11 mouse cellular contexts compared by ENCODE assay signal in the genomic region with DNA sequence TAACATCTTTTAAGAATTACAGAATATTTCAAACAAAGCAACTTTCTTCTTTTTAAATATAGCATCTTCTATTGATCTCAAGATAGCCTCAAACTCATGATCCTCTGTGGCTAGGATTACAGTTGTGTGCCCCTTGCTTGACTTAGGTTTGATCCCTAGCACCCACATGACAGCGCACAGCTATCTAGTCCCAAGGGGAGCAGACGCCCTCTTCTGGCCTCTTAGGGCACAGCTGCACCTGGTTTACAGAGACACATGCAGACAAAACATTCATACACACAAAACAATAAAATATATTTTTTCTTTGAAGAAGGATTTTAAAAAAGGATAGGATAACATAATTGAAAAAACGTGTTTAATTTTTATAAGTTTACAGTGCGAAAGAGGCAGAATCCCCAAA. TPM values are rescaled to one million over a fixed set of nuclear protein-coding genes. Genes with fewer than 3 reads are reported as not detected.
DNase-seq lines count a peak whose midpoint lies in the region; ATAC-seq and TF ChIP-seq lines count a peak whose summit lies in the region.
"Had no signal": no experiment of that assay in that cellular context is flagged by ENCODE, and none has a peak within 500 bp of the region (broad histone marks: within the 10 kb centered on the region; RNA-seq: fewer than 3 reads in every experiment).

No protein-coding gene starts in this region.

- peak; percentile 27 for DNase-seq in adrenal gland, postnatal 14 days
- no peak for DNase-seq in adrenal gland, postnatal 10 days
- DNase-seq in liver, result peak; percentile 40
- no peak for DNase-seq in liver, embryonic 11.5 days (ENCODE audit: low spot score)
- peak; percentile 31 for DNase-seq in ES-E14 (ENCODE audit: low read depth, low spot score)
- peak; percentile 18 for DNase-seq in liver, embryonic 13.5 days
- DNase-seq in urinary bladder, postnatal 10 days (ENCODE audit: low spot score), result no peak
- DNase-seq in left cerebral cortex, postnatal 4 days, result no peak
- DNase-seq: cerebellum, adult 8-10 months; kidney, adult 8-10 months had no signal

- 50% methylated on average over 4 of the region's 4 CpGs for WGBS in liver, embryonic 11.5 days
- WGBS in liver, embryonic 13.5 days (ENCODE audit: insufficient replicate concordance), result 49% methylated on average over 4 of the region's 4 CpGs

- H3K27me3 ChIP-seq in liver, embryonic 11.5 days (replicated peaks; ENCODE audit: control insufficient read depth, insufficient read depth, low read length), result no peaks in the 10 kb centered on the region
- no peaks in the 10 kb centered on the region for H3K27me3 ChIP-seq in liver, embryonic 13.5 days
- H3K27me3 ChIP-seq: embryonic facial prominence, embryonic 15.5 days had no signal

- intact Hi-C loops in left cerebral cortex, postnatal 4 days (cut with DNase I), result no loop called here

- in situ Hi-C loops in ES-E14 (cut with MboI; ENCODE audit: low sequenced_read_pairs in 2 of 2, unreplicated experiment in 2 of 2), result no loop called here

- ATAC-seq in liver, embryonic 11.5 days (replicated peaks; ENCODE audit: low FRiP score), result no peak
- ATAC-seq in liver, embryonic 13.5 days (ENCODE audit: low read depth), result no peak

- H3K27ac ChIP-seq in liver, embryonic 11.5 days (ENCODE audit: low read depth, low read length), result no peak overlapping the region
- no peak overlapping the region for H3K27ac ChIP-seq in ES-E14 (ENCODE audit: insufficient read depth, low read depth, low read length, poor library complexity, severe bottlenecking)
- H3K27ac ChIP-seq in liver, embryonic 13.5 days, result no peak overlapping the region
- H3K27ac ChIP-seq: embryonic facial prominence, embryonic 15.5 days had no signal

- no peaks in the 10 kb centered on the region for H3K9me3 ChIP-seq in liver, embryonic 11.5 days (ENCODE audit: control insufficient read depth, low read length)
- H3K9me3 ChIP-seq in ES-E14 (ENCODE audit: control insufficient read depth, insufficient read depth, low read depth, low read length), result no peaks in the 10 kb centered on the region
- no peaks in the 10 kb centered on the region for H3K9me3 ChIP-seq in liver, embryonic 13.5 days (replicated peaks)
- H3K9me3 ChIP-seq: embryonic facial prominence, embryonic 15.5 days had no signal

- no peaks in the 10 kb centered on the region for H3K4me1 ChIP-seq in liver, embryonic 11.5 days (replicated peaks; ENCODE audit: control insufficient read depth, insufficient read depth, low read length)
- H3K4me1 ChIP-seq in ES-E14 (ENCODE audit: control insufficient read depth in 2 of 2, insufficient read depth in 2 of 2, low read length in 2 of 2, poor library complexity in 1 of 2), result no peaks in the 10 kb centered on the region
- no peaks in the 10 kb centered on the region for H3K4me1 ChIP-seq in liver, embryonic 13.5 days (replicated peaks)
- H3K4me1 ChIP-seq: embryonic facial prominence, embryonic 15.5 days had no signal

- H3K4me2 ChIP-seq in liver, embryonic 11.5 days, result no peak overlapping the region
- H3K4me2 ChIP-seq in liver, embryonic 13.5 days, result no peak overlapping the region
- H3K4me2 ChIP-seq: embryonic facial prominence, embryonic 15.5 days had no signal

- H3K9ac ChIP-seq in liver, embryonic 11.5 days (ENCODE audit: low read depth, low read length), result no peak overlapping the region
- no peak overlapping the region for H3K9ac ChIP-seq in ES-E14 (ENCODE audit: insufficient read depth, low read depth, low read length, poor library complexity, severe bottlenecking)
- H3K9ac ChIP-seq in liver, embryonic 13.5 days, result no peak overlapping the region
- H3K9ac ChIP-seq: embryonic facial prominence, embryonic 15.5 days had no signal

- H3K36me3 ChIP-seq in liver, embryonic 11.5 days (ENCODE audit: control insufficient read depth, insufficient read depth, low read length), result no peaks in the 10 kb centered on the region
- H3K36me3 ChIP-seq in ES-E14 (ENCODE audit: control insufficient read depth, insufficient read depth, low read length, poor library complexity, severe bottlenecking), result no peaks in the 10 kb centered on the region
- H3K36me3 ChIP-seq in liver, embryonic 13.5 days, result no peaks in the 10 kb centered on the region
- H3K36me3 ChIP-seq: embryonic facial prominence, embryonic 15.5 days had no signal

- H3K4me3 ChIP-seq in liver, embryonic 11.5 days (ENCODE audit: low read depth, low read length), result no peak overlapping the region
- H3K4me3 ChIP-seq in ES-E14 (ENCODE audit: insufficient read depth in 1 of 2, low read depth in 1 of 2, low read length in 2 of 2, poor library complexity in 1 of 2, severe bottlenecking in 1 of 2), result no peak overlapping the region
- no peak overlapping the region for H3K4me3 ChIP-seq in liver, embryonic 13.5 days (replicated peaks)
- H3K4me3 ChIP-seq: embryonic facial prominence, embryonic 15.5 days had no signal

TF ChIP-seq in ES-E14, 5 proteins besides CTCF, POLR2A, EP300 and RAD21:
- TF ChIP-seq HCFC1 (IDR thresholded peaks at IDR 0.05; ENCODE audit: borderline replicate concordance, insufficient read depth, low read length), result no peak
- 0 out of 2 replicates have a peak, but pooled peaks have one; percentile 6 for TF ChIP-seq ZC3H11A (IDR thresholded peaks at IDR 0.05; ENCODE audit: borderline replicate concordance, low read depth, low read length)
- TF ChIP-seq ZNF384 (IDR thresholded peaks at IDR 0.05; ENCODE audit: low read depth, low read length), result no peak

RNA-seq across cellular contexts. Expression of a gene that starts 10.9 kb away (rescaled TPM):
- total RNA-seq in adrenal gland, postnatal 14 days (2021), result 29.1 and 32.4 TPM in 2 replicates
- 10 to 100 TPM; 31.2 to 31.4 TPM for total RNA-seq in adrenal gland, postnatal 10 days (2021)
- 48.2 and 48.7 TPM in 2 replicates for polyA plus RNA-seq in liver, embryonic 11.5 days (2014; fragmentation: Nextera tagmentation; extraction: Ambion mirVana)
- 40.4 and 44.7 TPM in 2 replicates for total RNA-seq in ES-E14 (2012; rRNA removed)
- polyA plus RNA-seq in liver, embryonic 13.5 days (2015; fragmentation: Nextera tagmentation; extraction: Ambion mirVana), result 26.2 and 30.0 TPM in 2 replicates
- total RNA-seq in left cerebral cortex, postnatal 4 days (2021), result 10 to 100 TPM; 36.2 to 37.3 TPM

RNA-seq across cellular contexts. Expression of a gene that starts 11.0 kb away (rescaled TPM):
- 3.0 and 3.6 TPM in 2 replicates for total RNA-seq in adrenal gland, postnatal 14 days (2021)
- total RNA-seq in adrenal gland, postnatal 10 days (2021), result 1 to 10 TPM; 3.5 to 6.2 TPM
- 0.96 and 0.97 TPM in 2 replicates for polyA plus RNA-seq in liver, embryonic 11.5 days (2014; fragmentation: Nextera tagmentation; extraction: Ambion mirVana)
- total RNA-seq in ES-E14 (2012; rRNA removed), result 0.48 and 0.54 TPM in 2 replicates
- 0.50 and 0.60 TPM in 2 replicates for polyA plus RNA-seq in liver, embryonic 13.5 days (2015; fragmentation: Nextera tagmentation; extraction: Ambion mirVana)
- 1 to 10 TPM; 3.6 to 3.8 TPM for total RNA-seq in left cerebral cortex, postnatal 4 days (2021)

RNA-seq across cellular contexts. Expression of a gene that starts 31.9 kb away (rescaled TPM):
- 131 and 135 TPM in 2 replicates for total RNA-seq in adrenal gland, postnatal 14 days (2021)
- total RNA-seq in adrenal gland, postnatal 10 days (2021), result 100 to 1,000 TPM; 117 to 134 TPM
- polyA plus RNA-seq in liver, embryonic 11.5 days (2014; fragmentation: Nextera tagmentation; extraction: Ambion mirVana), result 143 and 166 TPM in 2 replicates
- 71.3 and 82.0 TPM in 2 replicates for total RNA-seq in ES-E14 (2012; rRNA removed)
- polyA plus RNA-seq in liver, embryonic 13.5 days (2015; fragmentation: Nextera tagmentation; extraction: Ambion mirVana), result 93.6 and 119 TPM in 2 replicates
- total RNA-seq in left cerebral cortex, postnatal 4 days (2021), result 10 to 100 TPM; 84.5 to 86.1 TPM

Comparison
In these comparisons a context has a peak if more than half of its experiments do, and no peak if none do; other contexts are left out.
1. DNase-seq: peak in adrenal gland, postnatal 14 days (single experiment), liver (single experiment), ES-E14 (single experiment) and liver, embryonic 13.5 days (single experiment); none in adrenal gland, postnatal 10 days (single experiment), liver, embryonic 11.5 days (single experiment), urinary bladder, postnatal 10 days (single experiment) and left cerebral cortex, postnatal 4 days (single experiment).